Mouse (Mus musculus) G1E (cell line): Measurements from ENCODE around the gene Prrc2c.

Experiments used
- CTCF ChIP-seq: IDR thresholded peaks from 2 replicates; pipeline ENCODE4 v1.5.1; 2012; ENCODE audit warnings: low read depth, low read length, inconsistent platforms, mixed read lengths
- GATA1 ChIP-seq: IDR thresholded peaks from 2 replicates; pipeline ENCODE4 v1.6.1; 2012; ENCODE audit warnings: borderline replicate concordance, low read length, inconsistent platforms, mixed read lengths
- TAL1 ChIP-seq: conservative IDR thresholded peaks from 2 replicates; pipeline ENCODE4 v1.6.1; 2012; ENCODE audit warnings: low read depth, low read length, inconsistent platforms, mixed read lengths

DNA sequence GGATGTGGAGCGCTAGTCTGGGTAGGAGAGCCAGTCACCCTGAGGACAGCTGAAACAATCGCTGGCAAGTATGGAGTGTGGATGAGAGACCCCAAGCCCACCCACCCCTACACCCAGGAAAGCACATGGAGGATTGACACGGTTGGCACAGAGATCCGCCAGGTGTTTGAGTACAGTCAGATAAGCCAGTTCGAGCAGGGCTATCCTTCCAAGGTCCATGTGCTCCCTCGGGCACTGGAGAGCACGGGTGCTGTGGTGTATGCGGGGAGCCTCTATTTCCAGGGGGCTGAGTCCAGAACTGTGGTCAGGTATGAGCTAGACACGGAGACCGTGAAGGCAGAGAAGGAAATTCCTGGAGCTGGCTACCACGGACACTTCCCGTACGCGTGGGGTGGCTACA is 91.9 kb downstream of the Prrc2c start:
- TF ChIP-seq CTCF (no peak), GATA1 (no peak), TAL1 (no peak)
